Mouse (Mus musculus): ENCODE measurements around the gene 2200002D01Rik. TPM values are rescaled to one million over a fixed set of nuclear protein-coding genes. Genes with fewer than 3 reads are reported as not detected.

Gene 2200002D01Rik
- 1.9 and 3.3 TPM in 2 replicates for polyA plus RNA-seq (2015; fragmentation: Nextera tagmentation; extraction: Ambion mirVana)

GRCm38 (mm10) chr7:29248261-29248841 lies at the start of gene 2200002D01Rik:
Gene 2200002D01Rik (minus strand): TSS chr7:29248466.
- H3K9ac ChIP-seq (replicated peaks): peak within 1 kb of the TSS; percentile 17; the same call in 1 of the 2 replicates
- peaks cover 9% of the 10 kb centered on the region for H3K4me1 ChIP-seq (ENCODE audit: insufficient read depth)
- H3K27me3 ChIP-seq (ENCODE audit: insufficient read depth, low read length): no peaks in the 10 kb centered on the region
- no peaks in the 10 kb centered on the region for H3K9me3 ChIP-seq (ENCODE audit: low read length)
- TF ChIP-seq CTCF (IDR thresholded peaks at IDR 0.05; ENCODE audit: low read depth) (peak; percentile 22), EP300 (IDR thresholded peaks at IDR 0.05; ENCODE audit: low read depth) (no peak)
- DNase-seq: peak; percentile 37
- H3K36me3 ChIP-seq (replicated peaks; ENCODE audit: insufficient read depth, low read length): peaks cover 3% of the 10 kb centered on the region; the same call in 1 of the 2 replicates
- no peak within 1 kb of the TSS for H3K27ac ChIP-seq (ENCODE audit: low read depth)
- peak; percentile 37; the same call in 1 of the 2 replicates for ATAC-seq
- H3K4me3 ChIP-seq (ENCODE audit: low read depth, low read length): peak within 1 kb of the TSS; percentile 39
- 30% methylated on average over 20 of the region's 20 CpGs for WGBS (ENCODE audit: insufficient replicate concordance)
- H3K4me2 ChIP-seq (ENCODE audit: low read depth, low read length): peak within 1 kb of the TSS; percentile 81

- H3K4me2 ChIP-seq (ENCODE audit: low read depth, low read length): no peak overlapping the region
- H3K36me3 ChIP-seq (replicated peaks; ENCODE audit: insufficient read depth, low read length): no peaks in the 10 kb centered on the region
- DNase-seq: peak; percentile 67
- 12% methylated on average over 10 of the region's 10 CpGs for WGBS (ENCODE audit: insufficient replicate concordance)
- peak; percentile 49; the same call in 1 of the 2 replicates for ATAC-seq
- H3K4me1 ChIP-seq (ENCODE audit: insufficient read depth): peaks cover 2% of the 10 kb centered on the region; the same call in 1 of the 2 replicates
- TF ChIP-seq EP300 (IDR thresholded peaks at IDR 0.05; ENCODE audit: low read depth) (no peak), CTCF (IDR thresholded peaks at IDR 0.05; ENCODE audit: low read depth) (peak; percentile 92)
- 0 out of 2 replicates have a peak, but pooled peaks cover 2% of the 10 kb centered on the region for H3K27me3 ChIP-seq (ENCODE audit: insufficient read depth, low read length)
- H3K4me3 ChIP-seq (ENCODE audit: low read depth, low read length): no peak overlapping the region
- no peak overlapping the region for H3K9ac ChIP-seq (replicated peaks)
- no peaks in the 10 kb centered on the region for H3K9me3 ChIP-seq (ENCODE audit: low read length)
- no peak overlapping the region for H3K27ac ChIP-seq (ENCODE audit: low read depth)
Observed at GRCm38 (mm10) chr7:29296998-29297397, 48.7 kb upstream of the 2200002D01Rik start.

- TF ChIP-seq EP300 (IDR thresholded peaks at IDR 0.05; ENCODE audit: low read depth) (no peak), CTCF (IDR thresholded peaks at IDR 0.05; ENCODE audit: low read depth) (no peak)
- Histone ChIP-seq H3K36me3 (replicated peaks; ENCODE audit: insufficient read depth, low read length) (no peaks in the 10 kb centered on the region), H3K4me1 (ENCODE audit: insufficient read depth) (peaks cover 7% of the 10 kb centered on the region), H3K9ac (replicated peaks) (no peak overlapping the region), H3K27ac (ENCODE audit: low read depth) (no peak overlapping the region), H3K4me2 (ENCODE audit: low read depth, low read length) (no peak overlapping the region), H3K27me3 (ENCODE audit: insufficient read depth, low read length) (no peaks in the 10 kb centered on the region), H3K9me3 (ENCODE audit: low read length) (no peaks in the 10 kb centered on the region), H3K4me3 (ENCODE audit: low read depth, low read length) (no peak overlapping the region)
- DNase-seq: no peak
- 76% methylated on average over 24 of the region's 24 CpGs for WGBS (ENCODE audit: insufficient replicate concordance)
- no peak for ATAC-seq
Observed at GRCm38 (mm10) chr7:29295861-29296647, 47.8 kb upstream of the 2200002D01Rik start.

- H3K9me3 ChIP-seq (ENCODE audit: low read length): no peaks in the 10 kb centered on the region
- H3K27me3 ChIP-seq (ENCODE audit: insufficient read depth, low read length): 0 out of 2 replicates have a peak, but pooled peaks cover 7% of the 10 kb centered on the region
- H3K9ac ChIP-seq (replicated peaks): no peak overlapping the region
- no peak overlapping the region for H3K4me2 ChIP-seq (ENCODE audit: low read depth, low read length)
- no peak overlapping the region for H3K27ac ChIP-seq (ENCODE audit: low read depth)
- WGBS (ENCODE audit: insufficient replicate concordance): 75% methylated on average over 13 of the region's 13 CpGs
- ATAC-seq (no peak), DNase-seq (no peak)
- H3K4me3 ChIP-seq (ENCODE audit: low read depth, low read length): no peak overlapping the region
- peaks cover 15% of the 10 kb centered on the region for H3K4me1 ChIP-seq (ENCODE audit: insufficient read depth)
- no peak for TF ChIP-seq CTCF (IDR thresholded peaks at IDR 0.05; ENCODE audit: low read depth)
- no peak for TF ChIP-seq EP300 (IDR thresholded peaks at IDR 0.05; ENCODE audit: low read depth)
- no peaks in the 10 kb centered on the region for H3K36me3 ChIP-seq (replicated peaks; ENCODE audit: insufficient read depth, low read length)
Observed at GRCm38 (mm10) chr7:29294111-29294761, 46.0 kb upstream of the 2200002D01Rik start.

GRCm38 (mm10) chr7:29293131-29294065 lies 45.1 kb upstream of the 2200002D01Rik start:
- Histone ChIP-seq H3K27ac (ENCODE audit: low read depth) (no peak overlapping the region), H3K4me2 (ENCODE audit: low read depth, low read length) (no peak overlapping the region), H3K36me3 (replicated peaks; ENCODE audit: insufficient read depth, low read length) (no peaks in the 10 kb centered on the region), H3K27me3 (ENCODE audit: insufficient read depth, low read length) (0 out of 2 replicates have a peak, but pooled peaks cover 7% of the 10 kb centered on the region), H3K4me3 (ENCODE audit: low read depth, low read length) (no peak overlapping the region), H3K9me3 (ENCODE audit: low read length) (no peaks in the 10 kb centered on the region), H3K4me1 (ENCODE audit: insufficient read depth) (peaks cover 22% of the 10 kb centered on the region), H3K9ac (replicated peaks) (no peak overlapping the region)
- WGBS (ENCODE audit: insufficient replicate concordance): 72% methylated on average over 19 of the region's 19 CpGs
- no peak for DNase-seq
- no peak for ATAC-seq
- no peak for TF ChIP-seq EP300 (IDR thresholded peaks at IDR 0.05; ENCODE audit: low read depth)
- no peak for TF ChIP-seq CTCF (IDR thresholded peaks at IDR 0.05; ENCODE audit: low read depth)
